Mouse (Mus musculus) R1 (cell line): ENCODE results near the gene Pkig.

Experiments
- DNase-seq: peaks from one replicate; pipeline ENCODE4 v3.0.0-alpha.2; 2018; ENCODE audit warnings: low read depth, low spot score

Gene Pkig

GRCm38 (mm10) chr2:163756723-163757122, 98.5 kb downstream of the Pkig start:
- DNase-seq, result no peak

- no peak for DNase-seq
Measured at GRCm38 (mm10) chr2:163758146-163758545, 100.0 kb downstream of the Pkig start.

- no peak for DNase-seq
Measured at GRCm38 (mm10) chr2:163760589-163760988, 102.4 kb downstream of the Pkig start.

GRCm38 (mm10) chr2:163761402-163761801, 103.2 kb downstream of the Pkig start:
- no peak for DNase-seq

- DNase-seq, result no peak
Measured at GRCm38 (mm10) chr2:163766261-163766660, 108.1 kb downstream of the Pkig start.

- DNase-seq, result no peak
Measured at GRCm38 (mm10) chr2:163766890-163767289, 108.7 kb downstream of the Pkig start.

GRCm38 (mm10) chr2:163770731-163771130, 112.5 kb downstream of the Pkig start:
- DNase-seq, result no peak
